Comparison of ENCODE assay signal across 24 mouse cellular contexts in genomic region chr12:89436519-89436918, GRCm38 (mm10).
A peak's percentile ranks its signal among the peaks of the same experiment; 100 is the strongest.
DNase-seq lines count a peak whose midpoint lies in the region; ATAC-seq and TF ChIP-seq lines count a peak whose summit lies in the region.
"Had no signal": no experiment of that assay in that cellular context is flagged by ENCODE, and none has a peak within 500 bp of the region (broad histone marks: within the 10 kb centered on the region; RNA-seq: fewer than 3 reads in every experiment).

No protein-coding gene starts in this region.

- peak overlapping the region; percentile 61 for H3K27ac ChIP-seq in heart, embryonic 13.5 days (replicated peaks)
- no peak overlapping the region for H3K27ac ChIP-seq in heart, embryonic 16.5 days (ENCODE audit: low read length)
- H3K27ac ChIP-seq in kidney, postnatal 0 days: no peak overlapping the region
- no peak overlapping the region for H3K27ac ChIP-seq in kidney, embryonic 14.5 days (ENCODE audit: low read depth, low read length)
- peak overlapping the region; percentile 40; the same call in 1 of the 2 replicates for H3K27ac ChIP-seq in embryonic fibroblast, embryonic 13.5 days (ENCODE audit: insufficient read depth, low read length)
- H3K27ac ChIP-seq: embryonic facial prominence, embryonic 12.5 days; embryonic facial prominence, embryonic 15.5 days; forebrain, embryonic 12.5 days; forebrain, embryonic 15.5 days; hindbrain, embryonic 12.5 days; hindbrain, embryonic 15.5 days had no signal

- H3K9ac ChIP-seq in heart, embryonic 13.5 days: no peak overlapping the region
- H3K9ac ChIP-seq in heart, embryonic 16.5 days (ENCODE audit: low read length): no peak overlapping the region
- no peak overlapping the region for H3K9ac ChIP-seq in kidney, postnatal 0 days (ENCODE audit: low read depth, low read length)
- no peak overlapping the region for H3K9ac ChIP-seq in kidney, embryonic 14.5 days (ENCODE audit: low read depth, low read length)
- H3K9ac ChIP-seq: embryonic facial prominence, embryonic 12.5 days; embryonic facial prominence, embryonic 15.5 days; forebrain, embryonic 12.5 days; forebrain, embryonic 15.5 days; hindbrain, embryonic 12.5 days; hindbrain, embryonic 15.5 days had no signal

- H3K9me3 ChIP-seq in heart, embryonic 13.5 days: no peaks in the 10 kb centered on the region
- H3K9me3 ChIP-seq in heart, embryonic 16.5 days (replicated peaks; ENCODE audit: control insufficient read depth, low read length): no peaks in the 10 kb centered on the region
- no peaks in the 10 kb centered on the region for H3K9me3 ChIP-seq in kidney, postnatal 0 days (replicated peaks; ENCODE audit: low read length)
- no peaks in the 10 kb centered on the region for H3K9me3 ChIP-seq in kidney, embryonic 14.5 days (ENCODE audit: control insufficient read depth, low read length)
- H3K9me3 ChIP-seq: embryonic facial prominence, embryonic 12.5 days; embryonic facial prominence, embryonic 15.5 days; forebrain, embryonic 12.5 days; forebrain, embryonic 15.5 days; hindbrain, embryonic 12.5 days; hindbrain, embryonic 15.5 days had no signal

- ATAC-seq in heart, embryonic 13.5 days (ENCODE audit: extremely low read depth, insufficient number of reproducible peaks, low FRiP score, low TSS enrichment): no peak
- ATAC-seq in heart, embryonic 16.5 days (replicated peaks; ENCODE audit: extremely low read depth, insufficient read depth, low FRiP score): peak; percentile 65; the same call in 1 of the 2 replicates
- no peak for ATAC-seq in kidney, postnatal 0 days (replicated peaks; ENCODE audit: low FRiP score, low read depth)
- no peak for ATAC-seq in kidney, embryonic 14.5 days (ENCODE audit: low FRiP score, low TSS enrichment)
- ATAC-seq: CD4-positive, CD25-positive, alpha-beta regulatory T cell, adult 4 months; forebrain, embryonic 15.5 days; intestine, postnatal 0 days had no signal

- H3K27me3 ChIP-seq in heart, embryonic 13.5 days (replicated peaks): no peaks in the 10 kb centered on the region
- no peaks in the 10 kb centered on the region for H3K27me3 ChIP-seq in heart, embryonic 16.5 days (ENCODE audit: control insufficient read depth, insufficient read depth, low read length)
- H3K27me3 ChIP-seq in kidney, postnatal 0 days (ENCODE audit: insufficient read depth, low read length): no peaks in the 10 kb centered on the region
- no peaks in the 10 kb centered on the region for H3K27me3 ChIP-seq in kidney, embryonic 14.5 days (ENCODE audit: control insufficient read depth, insufficient read depth, low read length)
- H3K27me3 ChIP-seq: embryonic facial prominence, embryonic 12.5 days; embryonic facial prominence, embryonic 15.5 days; forebrain, embryonic 12.5 days; forebrain, embryonic 15.5 days; hindbrain, embryonic 12.5 days; hindbrain, embryonic 15.5 days had no signal

- no peak for TF ChIP-seq POLR2A in embryonic fibroblast, embryonic 13.5 days (IDR thresholded peaks at IDR 0.05; ENCODE audit: low read depth, low read length)

- H3K36me3 ChIP-seq in heart, embryonic 13.5 days: no peaks in the 10 kb centered on the region
- H3K36me3 ChIP-seq in heart, embryonic 16.5 days (ENCODE audit: control insufficient read depth, insufficient read depth): no peaks in the 10 kb centered on the region
- H3K36me3 ChIP-seq in kidney, postnatal 0 days (ENCODE audit: insufficient read depth, low read length): no peaks in the 10 kb centered on the region
- no peaks in the 10 kb centered on the region for H3K36me3 ChIP-seq in kidney, embryonic 14.5 days (ENCODE audit: control insufficient read depth, insufficient read depth, low read length)
- H3K36me3 ChIP-seq: embryonic facial prominence, embryonic 12.5 days; embryonic facial prominence, embryonic 15.5 days; forebrain, embryonic 12.5 days; forebrain, embryonic 15.5 days; hindbrain, embryonic 12.5 days; hindbrain, embryonic 15.5 days had no signal

- H3K4me1 ChIP-seq in heart, embryonic 13.5 days: peaks cover 21% of the 10 kb centered on the region
- peaks cover 13% of the 10 kb centered on the region; the same call in 1 of the 2 replicates for H3K4me1 ChIP-seq in heart, embryonic 16.5 days (ENCODE audit: control insufficient read depth, insufficient read depth, low read length)
- H3K4me1 ChIP-seq in kidney, postnatal 0 days (replicated peaks; ENCODE audit: insufficient read depth, low read length): no peaks in the 10 kb centered on the region
- no peaks in the 10 kb centered on the region for H3K4me1 ChIP-seq in kidney, embryonic 14.5 days (ENCODE audit: control insufficient read depth, insufficient read depth, low read length)
- peaks cover 2% of the 10 kb centered on the region; the same call in 1 of the 2 replicates for H3K4me1 ChIP-seq in embryonic fibroblast, embryonic 13.5 days (ENCODE audit: control insufficient read depth, insufficient read depth, low read length)
- H3K4me1 ChIP-seq: embryonic facial prominence, embryonic 12.5 days; embryonic facial prominence, embryonic 15.5 days; forebrain, embryonic 12.5 days; forebrain, embryonic 15.5 days; hindbrain, embryonic 12.5 days; hindbrain, embryonic 15.5 days had no signal

- DNase-seq in heart, adult 9 months (ENCODE audit: low spot score in 2 of 2): no peak
- DNase-seq in heart, adult 18-20 months: no peak
- DNase-seq in kidney, postnatal 0 days (ENCODE audit: low spot score): peak; percentile 16
- DNase-seq in thymus, postnatal 25 days: no peak
- DNase-seq: adrenal gland, adult 2 months; adrenal gland, postnatal 14 days; cerebellum, adult 11 months; cerebellum, adult 2 months; cerebellum, adult 9-11 months; cerebellum, postnatal 25 days; gastrocnemius, postnatal 25 days had no signal

- no peak overlapping the region for H3K4me3 ChIP-seq in heart, embryonic 13.5 days
- no peak overlapping the region for H3K4me3 ChIP-seq in heart, embryonic 16.5 days (ENCODE audit: low read length)
- H3K4me3 ChIP-seq in kidney, postnatal 0 days (replicated peaks; ENCODE audit: low read depth, low read length): no peak overlapping the region
- H3K4me3 ChIP-seq in kidney, embryonic 14.5 days (ENCODE audit: low read length): no peak overlapping the region
- no peak overlapping the region for H3K4me3 ChIP-seq in embryonic fibroblast, embryonic 13.5 days (ENCODE audit: insufficient read depth, low read length)
- H3K4me3 ChIP-seq: embryonic facial prominence, embryonic 12.5 days; embryonic facial prominence, embryonic 15.5 days; erythroblast, embryonic 14.5 days; forebrain, embryonic 12.5 days; forebrain, embryonic 15.5 days; hindbrain, embryonic 12.5 days; hindbrain, embryonic 15.5 days had no signal

- no peak for TF ChIP-seq CTCF in kidney, postnatal 0 days (IDR thresholded peaks at IDR 0.05; ENCODE audit: low read depth)
- TF ChIP-seq CTCF in embryonic fibroblast, embryonic 13.5 days (IDR thresholded peaks at IDR 0.05; ENCODE audit: borderline replicate concordance, insufficient read depth, low read length): no peak

- no peak overlapping the region for H3K4me2 ChIP-seq in heart, embryonic 13.5 days
- no peak overlapping the region for H3K4me2 ChIP-seq in heart, embryonic 16.5 days (ENCODE audit: low read depth, low read length)
- H3K4me2 ChIP-seq in kidney, postnatal 0 days (ENCODE audit: low read length): no peak overlapping the region
- H3K4me2 ChIP-seq in kidney, embryonic 14.5 days (replicated peaks; ENCODE audit: low read depth, low read length): no peak overlapping the region
- H3K4me2 ChIP-seq: embryonic facial prominence, embryonic 12.5 days; embryonic facial prominence, embryonic 15.5 days; forebrain, embryonic 12.5 days; forebrain, embryonic 15.5 days; hindbrain, embryonic 12.5 days; hindbrain, embryonic 15.5 days had no signal

Comparison
In these comparisons a context has a peak if more than half of its experiments do, and no peak if none do; other contexts are left out.
1. H3K27ac ChIP-seq: peak in heart, embryonic 13.5 days (single experiment) and embryonic fibroblast, embryonic 13.5 days (single experiment); none in heart, embryonic 16.5 days (single experiment), kidney, postnatal 0 days (single experiment) and kidney, embryonic 14.5 days (single experiment).